Mouse (Mus musculus) thymus, postnatal 25 days (tissue): ENCODE measurements around the gene Fam173b.

ENCODE experiments used
- DNase-seq: peaks from one replicate; pipeline ENCODE4 v3.0.0; 2022

Gene Fam173b

DNA sequence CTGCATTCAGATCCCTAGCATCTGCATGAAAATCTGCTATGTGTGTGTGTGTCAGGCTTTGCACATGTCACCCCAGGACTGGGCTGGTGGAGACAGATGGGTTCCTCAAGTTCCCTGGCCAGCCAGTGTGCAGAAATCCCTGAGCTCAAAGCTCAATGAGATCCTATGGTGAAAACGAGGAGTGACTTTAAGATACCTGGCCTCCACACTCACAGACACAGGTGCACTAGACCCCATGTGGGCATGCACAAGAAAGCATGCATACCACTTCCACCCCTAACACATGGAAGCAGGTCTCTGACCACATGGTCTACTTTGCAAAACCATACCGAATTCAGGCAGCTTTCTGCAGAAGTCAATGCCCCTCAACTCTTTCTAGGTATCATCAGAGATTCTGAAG lies 13.9 kb upstream of the Fam173b start:
- DNase-seq: no peak

DNA sequence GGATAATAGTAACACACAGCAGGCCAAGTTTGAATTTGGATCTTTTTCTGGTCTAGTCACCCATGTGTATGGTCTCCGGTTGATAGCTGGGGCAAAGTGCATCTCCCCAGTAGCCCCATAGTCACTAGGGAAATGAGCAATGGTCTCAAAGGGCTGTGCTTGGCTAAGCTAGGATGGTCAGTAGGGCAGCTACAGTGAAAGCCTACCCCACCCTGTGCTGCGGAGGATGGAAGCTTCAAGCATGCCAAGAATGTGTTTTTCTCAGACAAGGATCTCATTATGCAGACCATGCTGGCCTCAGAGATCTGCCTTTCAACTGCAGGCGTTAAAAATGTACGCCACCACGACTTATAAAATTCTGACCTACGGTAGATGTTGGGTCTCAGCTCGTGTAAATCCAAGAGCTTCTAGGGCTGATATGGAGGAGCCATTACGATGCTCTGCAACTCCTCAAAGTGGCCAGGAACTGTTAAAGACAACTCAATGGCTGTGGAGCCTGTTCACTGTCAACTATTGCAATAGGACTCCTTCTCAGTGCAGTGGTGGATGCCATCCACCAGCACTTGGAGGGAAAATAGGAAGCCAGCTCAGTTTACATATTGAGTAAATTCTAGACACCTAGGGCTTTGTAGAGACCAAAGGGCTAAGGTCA lies 12.5 kb upstream of the Fam173b start:
- DNase-seq: no peak

DNA sequence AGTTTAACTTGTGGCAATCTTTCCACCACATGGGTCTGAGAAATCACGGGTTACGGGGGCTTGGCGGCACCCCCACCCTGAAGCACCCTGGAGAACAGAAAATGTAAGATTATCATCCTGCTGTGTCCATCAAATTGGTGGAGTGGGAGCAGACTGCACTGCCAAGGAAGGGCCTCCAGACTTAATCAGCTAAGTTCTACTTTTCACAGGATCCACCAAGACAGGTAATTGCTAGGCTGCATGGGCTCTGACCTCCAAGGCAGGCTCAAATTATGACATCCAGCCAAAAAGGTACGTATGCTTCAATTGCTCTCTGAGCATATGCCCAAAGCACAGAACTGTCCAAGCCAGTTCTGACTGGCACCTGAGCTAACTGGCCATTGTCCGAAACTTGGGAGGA lies 11.5 kb upstream of the Fam173b start:
- DNase-seq: no peak

DNA sequence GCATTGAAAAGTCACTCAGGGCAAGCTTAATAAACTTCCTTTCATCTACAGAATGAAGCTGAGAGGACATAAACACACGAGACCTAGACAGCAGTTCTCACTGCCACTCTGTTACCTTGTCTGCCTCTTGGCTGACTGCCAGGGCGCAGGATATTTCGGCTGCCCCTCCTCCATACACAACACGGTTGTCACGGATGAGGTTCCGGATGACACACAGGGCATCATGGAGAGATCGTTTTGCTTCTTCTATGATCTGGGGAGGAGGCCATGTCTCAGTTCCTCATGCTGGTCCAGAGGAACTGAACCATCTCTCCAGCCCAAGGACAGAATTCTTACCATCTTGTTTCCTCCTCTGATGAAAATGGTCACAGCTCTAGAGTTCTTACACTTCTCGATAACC lies 9.1 kb upstream of the Fam173b start:
- DNase-seq: no peak

DNA sequence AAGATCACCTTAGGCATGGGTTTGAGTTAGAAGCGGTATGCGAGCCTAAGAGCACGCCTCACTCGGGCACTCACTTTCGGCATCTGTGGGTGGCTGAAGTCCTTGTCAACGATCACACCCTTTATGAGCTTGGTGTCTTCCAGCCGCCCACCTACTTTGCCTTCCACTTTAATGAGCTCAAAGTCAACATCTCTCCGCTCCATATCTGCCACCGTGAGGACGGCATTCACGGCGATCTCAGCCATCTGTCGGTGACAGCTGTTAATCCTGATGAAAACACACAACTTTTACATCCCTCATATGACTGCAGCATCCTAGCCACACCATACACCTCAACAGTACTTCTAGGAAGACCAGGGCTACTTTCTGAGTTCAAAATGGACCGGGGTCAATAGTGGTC lies 7.4 kb upstream of the Fam173b start:
- DNase-seq: no peak

DNA sequence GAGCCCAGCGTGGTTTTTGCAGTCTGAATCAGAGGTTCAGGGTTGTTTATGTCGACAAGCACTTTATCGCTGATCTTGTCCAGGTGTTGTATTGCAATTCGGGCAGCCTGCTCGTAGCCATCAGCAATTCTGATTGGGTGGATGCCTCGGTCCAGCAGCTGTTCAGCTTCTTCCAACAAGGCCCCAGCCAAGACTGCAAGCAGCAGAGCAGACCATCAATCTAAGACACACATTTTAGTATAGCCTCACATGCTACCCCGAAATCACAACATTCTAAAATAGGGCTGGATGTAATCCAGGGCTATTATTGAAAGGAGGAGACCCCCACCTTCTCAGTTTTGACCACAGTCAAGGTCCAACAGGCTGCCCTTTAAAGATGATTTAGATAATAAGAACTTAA lies 6.0 kb upstream of the Fam173b start:
- no peak for DNase-seq

DNA sequence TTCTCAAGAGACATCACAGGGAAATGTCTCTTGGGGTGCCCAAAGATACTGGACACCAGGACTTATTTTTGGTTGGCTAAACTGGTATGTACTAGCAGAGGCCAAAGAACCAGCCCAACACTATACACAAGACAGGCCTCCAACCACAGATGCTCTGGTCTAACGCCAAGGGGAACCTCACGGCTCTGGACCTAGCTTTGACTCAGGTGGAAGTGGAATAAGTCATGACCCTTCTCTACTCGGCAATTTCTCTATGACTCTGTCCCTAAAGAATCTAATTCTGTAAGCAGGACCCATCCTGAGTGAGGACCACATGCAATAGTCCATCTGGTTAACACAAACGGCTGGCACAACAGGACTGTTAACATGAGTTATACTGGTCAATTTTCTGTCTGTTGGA lies 1.8 kb upstream of the Fam173b start:
- no peak for DNase-seq

DNA sequence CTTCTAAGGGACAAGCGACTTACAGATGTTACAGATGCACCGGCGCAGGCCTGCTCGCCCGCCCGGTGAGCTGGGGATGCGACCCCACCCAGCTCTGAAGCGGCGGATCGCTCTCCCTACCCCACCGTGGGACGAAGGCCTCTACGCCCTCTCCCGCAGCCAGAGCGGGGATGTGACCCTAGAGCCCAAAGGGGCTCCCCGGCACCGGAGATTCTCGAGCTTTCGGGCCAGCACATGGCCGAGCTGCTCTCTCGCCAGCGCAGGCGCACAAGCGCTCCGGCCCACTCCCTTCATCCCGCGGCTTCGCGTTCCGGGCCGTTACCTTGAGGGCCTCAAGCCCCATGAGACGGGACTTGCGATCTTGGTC lies 390 bp upstream of the Fam173b start:
- no peak for DNase-seq

DNA sequence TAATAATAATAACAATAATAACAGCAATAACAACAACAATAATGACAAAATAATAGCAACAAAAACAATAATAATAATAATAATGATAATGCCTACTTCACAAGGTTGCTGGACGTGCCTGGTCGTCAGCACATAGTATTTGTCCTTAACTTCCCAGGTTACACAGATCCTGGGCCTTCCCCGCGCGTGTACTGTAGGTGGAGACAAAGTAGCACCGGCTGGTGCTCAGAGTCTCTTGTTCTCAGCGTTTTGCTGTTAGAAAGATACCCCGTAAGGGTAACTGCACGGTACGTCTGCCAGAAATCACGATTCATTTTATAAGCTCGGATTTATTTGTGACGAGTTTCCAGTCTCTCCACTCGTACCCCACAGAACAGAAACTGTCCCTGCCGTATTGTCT lies 774 bp downstream of the Fam173b start:
- peak; percentile 70 for DNase-seq

DNA sequence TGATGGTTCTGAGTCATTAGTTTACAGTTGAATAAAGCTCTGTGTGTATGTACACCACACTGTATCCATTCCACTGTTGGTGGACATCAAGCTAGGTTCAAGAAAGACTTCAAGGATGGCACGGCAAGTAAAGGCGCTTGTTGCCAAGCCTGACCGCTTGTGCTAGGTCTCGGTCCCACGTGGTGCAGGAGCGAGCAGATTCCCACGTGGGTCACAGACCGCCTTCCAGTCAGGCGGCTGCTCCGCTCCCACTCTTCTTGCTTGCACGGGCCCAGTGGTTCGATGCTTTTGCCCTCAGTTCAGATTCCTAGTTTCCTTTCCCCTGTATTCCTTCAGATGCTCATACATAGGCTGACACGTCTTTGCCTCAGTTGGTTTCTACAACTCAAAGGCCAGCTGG lies 1.5 kb downstream of the Fam173b start:
- no peak for DNase-seq

DNA sequence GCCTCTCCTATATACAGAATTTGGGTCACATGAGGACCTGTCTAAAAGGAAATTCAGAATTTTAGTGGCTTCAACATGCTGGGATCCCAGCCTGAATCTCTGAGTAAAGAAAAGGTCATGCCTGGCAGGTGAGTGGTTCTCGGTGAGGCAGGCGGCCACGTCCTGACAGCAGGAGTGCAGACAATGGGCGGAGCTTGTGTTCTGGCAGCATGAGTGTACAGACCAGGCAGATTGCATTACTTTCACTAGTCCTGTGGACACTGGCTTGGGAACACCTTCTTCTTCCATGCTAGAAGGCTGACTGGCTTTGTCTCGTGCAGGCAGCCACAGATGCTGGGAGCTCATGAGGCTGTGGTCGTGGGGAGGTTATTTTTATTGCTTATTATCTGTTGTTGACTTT lies 5.2 kb downstream of the Fam173b start:
- no peak for DNase-seq

DNA sequence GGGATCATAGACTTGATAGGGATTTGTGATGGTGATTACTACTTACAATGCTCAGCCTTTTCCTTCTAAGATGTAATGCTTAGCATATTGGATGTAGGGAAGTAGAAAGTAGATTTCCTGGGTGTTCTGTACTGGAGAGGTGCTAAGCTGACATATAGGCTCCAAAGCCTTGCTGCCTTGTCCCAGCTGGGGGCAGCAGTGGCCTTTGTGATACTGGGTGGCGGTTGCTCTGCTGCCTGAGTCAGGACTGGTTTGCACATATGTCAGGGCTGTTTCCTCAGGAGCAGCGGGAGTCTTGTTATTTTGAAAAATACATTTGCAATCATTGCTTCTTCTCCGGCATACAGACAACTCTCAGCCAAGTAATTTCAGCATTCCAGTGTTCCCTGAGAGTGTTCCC lies 9.4 kb downstream of the Fam173b start:
- DNase-seq: no peak

DNA sequence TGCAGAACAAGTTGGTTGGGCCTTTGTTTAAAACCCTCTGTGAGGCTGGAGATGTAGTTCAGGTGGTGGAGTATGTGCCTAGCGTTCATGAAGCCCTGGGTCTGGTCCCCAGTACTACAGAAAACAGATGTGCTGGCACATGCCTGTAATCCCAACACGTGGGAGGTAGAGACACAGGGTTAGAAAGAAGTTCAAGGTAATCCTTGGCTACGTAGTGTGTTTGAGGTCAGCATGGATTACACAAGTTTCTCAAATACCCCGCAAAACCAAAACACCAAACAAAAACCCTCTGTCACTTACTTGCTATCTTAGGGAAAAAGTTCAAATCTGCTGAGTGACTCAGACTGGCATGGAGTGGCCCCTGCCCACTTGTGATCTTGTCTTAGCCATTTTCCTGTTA lies 10.3 kb downstream of the Fam173b start:
- no peak for DNase-seq

DNA sequence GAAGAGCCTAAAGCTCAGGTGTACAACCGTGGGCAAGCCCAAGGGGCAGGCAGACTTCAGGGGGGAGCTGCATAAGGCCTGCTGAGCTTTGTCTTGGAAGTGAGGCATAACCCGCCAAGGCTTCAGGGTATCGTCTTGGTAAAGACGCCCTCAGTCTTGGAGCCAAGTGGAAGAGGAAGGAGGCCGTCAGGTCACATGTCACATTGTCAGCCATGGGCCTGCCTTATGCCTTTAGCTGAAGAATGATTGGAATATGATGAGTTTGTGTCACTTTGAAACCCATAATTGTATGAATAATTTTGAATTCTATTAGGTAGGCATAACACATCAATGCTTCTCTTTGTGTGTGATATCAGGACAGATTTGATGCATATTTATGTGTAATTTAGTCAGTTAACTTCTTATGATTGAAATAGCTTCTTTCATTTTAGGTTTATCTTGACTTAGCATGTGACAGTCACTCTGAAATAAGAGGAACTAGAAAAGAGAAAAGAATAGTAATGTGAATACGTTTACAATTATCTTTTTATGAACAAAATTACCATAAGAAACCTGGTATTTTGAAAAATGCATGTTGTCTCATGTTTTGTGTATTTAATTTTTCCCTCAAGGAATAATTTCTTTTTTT lies 12.3 kb downstream of the Fam173b start:
- no peak for DNase-seq

DNA sequence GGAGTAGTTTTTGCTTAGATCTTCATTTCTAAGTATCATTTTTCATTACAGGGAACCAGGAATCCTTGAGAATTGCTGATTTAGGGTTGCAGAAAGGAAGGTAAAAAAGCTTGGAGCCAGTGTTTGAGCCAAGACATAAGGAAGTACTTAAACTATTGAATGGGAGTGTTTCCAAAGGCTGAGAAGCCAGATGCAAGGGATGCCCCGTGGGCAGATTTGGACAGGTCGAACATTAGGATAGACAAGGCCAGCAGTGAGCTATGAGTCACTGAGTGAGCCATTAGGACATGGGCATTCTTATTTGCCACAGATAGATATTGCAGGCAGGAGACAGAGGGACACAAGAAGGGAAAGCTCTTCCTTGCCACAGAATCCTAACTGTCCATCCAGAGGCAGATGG lies 13.0 kb downstream of the Fam173b start:
- no peak for DNase-seq

DNA sequence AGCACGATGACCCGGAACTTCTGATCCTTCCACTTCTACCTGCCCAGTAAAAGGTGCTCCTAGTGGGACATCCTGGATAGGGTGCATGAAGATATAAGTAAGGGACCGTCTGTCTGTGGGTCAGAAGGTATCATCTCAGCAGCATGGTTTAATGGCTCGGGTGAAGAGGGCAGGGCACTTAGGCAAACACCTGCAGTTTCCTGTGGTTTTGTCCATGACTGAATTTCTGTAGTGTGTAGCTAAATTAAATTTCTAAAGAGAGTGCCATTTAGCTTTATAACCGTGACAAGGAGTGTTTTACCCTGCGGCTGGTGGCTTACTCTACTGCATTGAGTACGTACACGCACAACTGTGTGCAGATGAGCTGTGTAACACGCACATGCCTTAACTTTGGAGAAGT lies 15.6 kb downstream of the Fam173b start:
- DNase-seq: no peak

DNA sequence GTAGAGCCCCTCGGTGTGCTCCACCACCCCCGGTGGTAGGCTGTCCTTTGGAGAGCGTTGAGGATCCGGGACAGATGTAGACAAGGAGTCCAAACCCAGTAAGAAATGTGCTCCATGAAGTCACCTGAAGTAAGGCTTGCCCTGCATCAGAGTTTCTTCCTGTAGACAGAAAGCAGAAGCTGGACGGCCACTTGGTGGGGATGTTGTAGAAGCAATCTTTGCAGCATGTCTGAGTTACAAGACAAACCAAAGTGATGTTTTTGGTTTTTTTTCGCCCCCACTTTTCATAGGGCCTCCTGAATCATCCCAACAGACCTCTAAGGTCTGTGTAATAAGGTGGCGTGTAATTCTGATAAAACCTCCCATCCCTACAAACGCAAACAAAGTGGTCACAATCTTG lies 17.9 kb downstream of the Fam173b start:
- DNase-seq: no peak

DNA sequence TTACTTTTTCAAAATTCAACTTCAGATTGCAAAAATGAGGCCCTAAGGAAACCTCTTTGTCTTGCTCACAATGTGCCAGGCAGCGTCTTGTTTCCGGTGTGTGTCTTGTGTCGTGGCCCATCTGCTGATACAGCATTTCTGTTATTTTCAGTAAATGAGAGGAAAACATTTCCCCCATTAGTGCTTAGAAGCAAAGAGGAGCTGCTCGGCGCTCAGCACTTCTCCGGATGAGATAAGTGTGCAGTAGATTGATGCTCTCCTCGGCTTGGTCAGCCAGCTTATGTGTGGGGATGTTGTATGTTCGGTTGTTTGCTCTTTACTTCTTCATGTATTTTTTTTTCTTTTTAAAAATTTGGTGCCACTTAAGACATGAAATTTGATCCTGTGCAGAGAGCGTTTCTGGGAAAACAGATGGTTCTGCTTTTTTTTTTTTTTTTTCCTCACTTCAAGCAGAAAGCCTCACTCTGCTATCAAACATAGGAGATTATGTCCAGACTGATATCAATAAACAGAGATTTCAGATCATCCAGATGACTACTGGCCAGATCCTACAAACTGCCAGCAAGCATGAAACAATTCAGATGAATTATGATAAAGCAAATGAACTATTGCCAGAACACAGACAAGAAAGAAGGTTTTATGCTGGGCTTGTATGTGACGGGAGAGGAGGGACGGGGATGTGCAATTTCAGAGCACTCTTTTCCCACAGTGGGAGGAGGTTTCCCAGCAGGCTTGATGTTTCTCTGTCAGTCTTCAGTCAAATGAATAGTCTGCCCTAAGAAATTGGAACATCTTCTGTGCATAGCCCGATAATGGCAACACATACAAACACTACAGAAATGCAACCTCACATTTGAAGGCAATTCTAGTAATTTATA lies 25.9 kb downstream of the Fam173b start:
- no peak for DNase-seq

DNA sequence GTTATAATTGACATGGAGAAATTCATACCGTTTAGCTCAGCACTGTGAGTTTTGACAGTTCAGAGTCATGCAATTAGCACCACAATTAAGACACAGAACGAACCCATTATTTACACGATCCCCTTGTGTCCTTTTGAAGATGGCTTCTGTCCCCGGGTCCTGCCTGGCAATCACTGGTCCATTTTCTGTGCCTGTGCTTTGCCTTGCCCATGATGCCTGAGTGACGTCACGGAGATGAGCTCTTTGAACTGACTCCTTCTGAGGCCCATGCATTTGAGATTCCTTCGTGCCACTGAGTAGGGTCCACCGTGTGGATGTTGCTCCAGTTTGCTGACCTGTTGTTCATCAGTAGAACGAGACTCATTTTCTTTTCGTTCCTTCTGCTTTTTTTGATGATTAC lies 26.5 kb downstream of the Fam173b start:
- no peak for DNase-seq

DNA sequence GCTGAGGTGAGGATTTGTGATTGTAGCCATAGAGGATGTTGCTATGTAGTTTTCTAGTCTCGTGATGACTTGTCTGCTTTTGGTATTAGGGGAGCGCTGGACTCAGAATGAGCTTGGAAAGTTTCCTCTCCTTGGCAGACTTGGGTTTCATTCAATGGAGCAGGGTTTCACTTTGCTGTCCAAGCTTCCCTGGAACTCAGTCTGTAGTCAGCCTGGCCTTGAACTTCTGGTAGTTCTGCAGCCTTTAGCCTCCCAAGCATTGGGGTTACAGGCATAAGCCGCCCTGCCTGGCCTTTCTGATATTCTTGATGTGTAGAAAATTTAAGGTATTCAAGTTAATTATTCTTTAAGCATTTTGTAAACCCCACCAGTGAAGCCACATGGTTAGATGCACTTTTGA lies 27.9 kb downstream of the Fam173b start:
- DNase-seq: no peak

DNA sequence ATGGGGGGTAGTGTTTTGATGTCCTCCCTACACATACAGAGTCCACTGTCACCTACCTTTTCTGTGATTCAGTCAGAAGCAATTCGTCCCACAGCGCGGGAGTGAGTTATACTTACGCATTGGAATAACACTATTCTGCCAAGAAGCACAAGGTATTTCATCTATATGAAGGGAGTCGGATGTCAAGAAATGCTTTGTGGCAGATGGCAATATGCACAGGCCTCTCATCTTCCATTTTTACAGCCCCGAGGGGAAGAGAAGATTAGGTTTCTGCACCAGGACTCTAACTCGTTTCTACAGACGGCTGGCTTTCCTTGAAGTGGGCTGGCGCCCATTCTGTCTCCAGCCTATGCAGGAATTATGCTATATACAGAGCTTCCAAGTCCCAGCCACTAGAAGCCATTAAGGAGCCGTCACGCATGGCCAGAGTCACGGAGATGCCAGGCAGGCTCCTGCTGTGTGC lies 29.8 kb downstream of the Fam173b start:
- no peak for DNase-seq

DNA sequence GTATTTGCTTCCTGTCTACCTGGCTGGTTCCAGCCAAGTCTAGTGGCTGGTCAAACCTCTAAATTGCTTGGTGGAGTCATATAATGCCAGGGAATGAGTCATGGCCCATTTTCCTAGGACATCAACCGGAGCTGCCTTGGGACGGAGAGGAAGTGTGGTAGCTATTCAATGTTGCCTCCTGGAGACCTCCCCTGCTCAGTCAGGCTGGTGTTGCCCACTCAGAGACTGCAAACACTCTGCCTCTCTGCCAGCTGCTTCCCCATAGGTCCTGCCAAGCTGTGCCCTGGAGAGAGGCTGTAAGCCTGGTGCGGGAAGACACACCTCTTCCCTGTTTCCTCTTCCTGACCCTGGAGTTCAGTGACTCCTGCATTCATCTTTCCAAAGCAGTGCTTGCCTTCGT lies 30.8 kb downstream of the Fam173b start:
- no peak for DNase-seq

DNA sequence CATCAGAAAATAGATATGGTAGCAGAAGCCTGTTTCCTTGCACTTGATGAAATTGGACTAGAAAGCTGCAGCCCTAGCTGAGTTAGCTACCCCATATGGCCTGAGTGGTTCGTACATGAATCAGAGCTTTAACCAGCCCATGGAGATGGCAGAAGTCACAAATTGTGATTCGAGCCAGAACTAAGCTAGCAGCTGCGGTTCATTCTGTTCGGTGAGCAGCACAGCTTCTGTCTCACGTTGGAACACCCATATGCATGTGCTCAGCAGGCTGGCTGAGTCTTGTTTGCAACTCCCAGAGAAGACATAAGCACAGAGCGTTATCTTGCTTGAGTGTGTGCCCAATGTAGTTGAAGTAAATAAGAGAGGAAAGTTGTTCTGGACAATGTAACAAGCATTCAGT lies 32.9 kb downstream of the Fam173b start:
- DNase-seq: no peak

DNA sequence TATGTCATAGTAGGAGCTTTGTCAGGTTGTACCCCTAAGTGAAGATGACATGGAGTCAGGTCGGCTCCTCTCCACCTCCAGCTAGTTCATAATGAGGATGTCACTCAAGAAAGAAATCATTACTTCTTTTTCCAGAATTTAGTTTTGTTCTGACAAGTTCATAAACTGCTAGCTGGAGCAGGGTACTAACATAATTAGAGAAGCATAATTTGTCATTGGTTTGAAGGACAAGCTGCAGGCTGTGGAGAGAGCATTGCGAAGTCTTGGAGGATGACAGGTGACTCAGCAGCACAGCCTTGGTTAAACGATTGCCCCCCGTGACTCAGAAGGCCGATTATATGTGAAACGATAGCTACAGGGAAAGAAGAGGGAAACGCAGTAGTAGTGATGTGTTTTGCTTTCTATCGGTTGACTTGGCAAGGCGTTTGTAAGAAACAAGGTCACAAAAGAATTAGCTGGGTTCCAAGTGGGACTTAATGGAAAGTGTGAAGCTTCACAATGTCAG lies 34.5 kb downstream of the Fam173b start:
- no peak for DNase-seq
